Mouse (Mus musculus) stomach, postnatal 0 days (tissue): ENCODE measurements at regions not wholly inside any gene's neighbourhood (a gene's known extent, or its start where the extent isn't known, plus 50 kb on each side); places are given as distances from the start of the nearest gene placed in this dataset.

Experiments used
- CTCF ChIP-seq: IDR thresholded peaks from 2 replicates; pipeline ENCODE4 v1.5.1; 2016; ENCODE audit warnings: antibody characterized with exemption, low read depth, mild to moderate bottlenecking, moderate library complexity
- EP300 ChIP-seq: optimal IDR thresholded peaks from 2 replicates; pipeline ENCODE3; 2016; ENCODE audit warnings: antibody characterized with exemption

- TF ChIP-seq CTCF (no peak), EP300 (no peak)
Observed at GRCm38 (mm10) chr3:68777801-68778200, 87.4 kb downstream of the Il12a start.
